Mouse (Mus musculus): ENCODE data around the gene Dap3.

GRCm38 (mm10) chr3:88914384-88914810 lies 36.6 kb downstream of the Dap3 start:
- TF ChIP-seq CTCF (conservative IDR thresholded peaks at IDR 0.05 in 1 of 2, IDR thresholded peaks at IDR 0.05 in 1 of 2; ENCODE audit: low read depth in 2 of 2, low read length in 2 of 2) (no peak), PAX5 (IDR thresholded peaks at IDR 0.05; ENCODE audit: low read length) (no peak), ZC3H11A (IDR thresholded peaks at IDR 0.05; ENCODE audit: low read depth, low read length) (no peak), EP300 (IDR thresholded peaks at IDR 0.05; ENCODE audit: low read length) (no peak), SMC3 (IDR thresholded peaks at IDR 0.05; ENCODE audit: low read depth, low read length) (no peak), MAFK (IDR thresholded peaks at IDR 0.05; ENCODE audit: insufficient replicate concordance, low read length) (no peak), POLR2A (IDR thresholded peaks at IDR 0.05; ENCODE audit: low read depth, low read length) (no peak), RAD21 (IDR thresholded peaks at IDR 0.05; ENCODE audit: low read depth, low read length) (no peak), KAT2A (IDR thresholded peaks at IDR 0.05; ENCODE audit: insufficient replicate concordance, low read length) (no peak), USF2 (conservative IDR thresholded peaks at IDR 0.05; ENCODE audit: low read depth, low read length) (no peak), NRF1 (IDR thresholded peaks at IDR 0.05; ENCODE audit: low read depth, low read length) (no peak), ELF1 (IDR thresholded peaks at IDR 0.05; ENCODE audit: low read depth, low read length) (no peak)
